Mouse (Mus musculus): ENCODE measurements at regions not wholly inside any gene's neighbourhood (a gene's known extent, or its start where the extent isn't known, plus 50 kb on each side); places are given as distances from the start of the nearest gene placed in this dataset.
"Not testable (repeated sequence)": the region's sequence is repeated elsewhere in the genome, so short reads cannot be mapped to it uniquely, and the experiment has no call there.

DNA sequence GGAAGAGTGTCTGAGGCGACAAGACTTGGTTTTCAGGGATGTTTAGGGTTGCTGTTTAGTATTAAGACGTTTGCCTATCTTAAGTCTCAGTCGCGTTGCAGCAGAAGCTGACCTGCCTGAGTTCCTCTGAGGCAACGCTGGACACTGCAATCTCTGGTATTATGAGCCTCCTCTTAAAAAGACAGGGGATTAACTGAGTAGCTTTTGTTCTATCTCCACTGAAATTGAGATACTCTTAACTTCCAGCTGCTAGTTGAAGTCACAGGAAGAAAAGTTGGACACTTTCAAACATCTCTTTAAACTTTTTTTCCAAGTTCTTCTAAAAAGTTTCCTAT, 113.6 kb upstream of the Zfp808 start:
- not testable (repeated sequence) for TF ChIP-seq CTCF (conservative IDR thresholded peaks at IDR 0.05; ENCODE audit: low read length); POU5F1 (IDR thresholded peaks at IDR 0.05; ENCODE audit: borderline replicate concordance, low read length); NANOG (IDR thresholded peaks at IDR 0.05; ENCODE audit: borderline replicate concordance, low read length)
